Mouse (Mus musculus) cerebellum, adult 9-11 months (tissue): ENCODE measurements around the gene Pold1.
A peak's percentile ranks its signal among the peaks of the same experiment; 100 is the strongest.

Experiments used
- DNase-seq: peaks from one replicate; pipeline ENCODE4 v3.0.0; 2022

Gene Pold1

DNA sequence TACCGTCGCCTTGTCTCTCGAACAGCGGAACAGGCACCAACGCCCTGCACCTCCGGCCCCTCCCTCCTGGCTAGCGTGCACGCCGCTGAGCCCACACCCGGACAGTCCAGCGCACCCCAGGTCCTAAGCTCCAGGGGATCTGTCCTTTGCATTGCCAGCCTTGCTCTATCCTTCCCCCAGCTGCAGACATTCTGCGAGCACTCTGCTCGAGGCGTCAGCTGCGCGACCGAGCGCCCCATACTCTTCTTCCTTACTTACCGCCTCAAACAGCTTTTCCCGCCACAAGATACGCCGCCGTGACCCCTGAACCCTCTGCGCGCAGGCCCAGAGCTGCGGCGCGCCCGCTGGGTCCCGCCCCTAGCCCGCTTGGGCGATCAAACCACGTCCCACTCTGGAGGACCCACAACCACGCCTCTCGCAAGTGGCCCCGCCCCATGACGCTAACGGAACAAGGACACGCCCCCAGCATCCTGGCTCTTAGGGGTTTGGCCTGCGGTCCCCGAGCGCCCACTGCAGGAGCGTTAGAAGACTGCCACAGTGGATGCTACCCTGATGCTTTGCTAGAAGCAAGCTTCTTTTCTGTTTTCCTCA, at the start of gene Pold1:
Gene Pold1, minus strand, starts transcription at position 353 of the 591 bp plus-strand sequence.
- peak; percentile 99 for DNase-seq

DNA sequence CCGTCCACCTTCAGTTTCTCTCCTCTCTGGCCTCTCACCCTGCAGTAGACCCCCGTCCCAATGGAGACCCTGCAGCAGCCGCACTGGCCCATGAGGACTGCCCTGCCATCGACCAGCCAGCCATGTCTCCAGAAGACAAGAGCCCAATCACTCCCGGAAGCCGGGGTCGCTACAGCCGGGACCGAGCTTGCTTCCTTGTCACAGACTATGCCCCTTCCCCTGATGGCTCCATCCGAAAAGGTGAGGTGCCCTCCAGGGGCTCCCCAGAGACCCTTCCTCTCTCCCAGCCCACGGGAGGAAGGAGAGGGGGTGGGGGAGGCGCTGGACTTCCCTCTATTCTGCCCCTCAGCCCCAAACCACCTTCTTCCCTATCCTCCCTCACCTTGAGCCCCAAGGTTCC, 49.7 kb upstream of the Pold1 start:
- DNase-seq = peak; percentile 67

DNA sequence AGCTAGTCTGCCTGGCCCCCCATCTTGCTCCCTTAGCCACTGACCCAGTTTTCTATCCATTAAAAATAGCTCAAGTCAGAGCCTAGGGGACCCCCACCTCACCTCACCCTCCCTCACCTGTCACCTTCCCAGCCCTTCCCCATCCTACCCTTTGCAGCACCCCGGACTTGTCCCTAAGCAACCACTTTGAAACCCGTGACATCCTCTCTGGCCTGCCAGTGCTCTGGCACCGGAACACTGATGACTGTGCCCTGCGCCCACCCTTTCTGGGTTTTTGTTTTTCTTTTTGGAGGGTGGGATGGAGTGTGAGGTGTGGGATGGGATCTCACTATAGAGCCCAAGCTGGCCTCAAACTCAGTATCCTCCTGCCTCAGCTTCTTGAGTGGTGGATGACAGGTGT, 49.0 kb upstream of the Pold1 start:
- peak; percentile 54 for DNase-seq

DNA sequence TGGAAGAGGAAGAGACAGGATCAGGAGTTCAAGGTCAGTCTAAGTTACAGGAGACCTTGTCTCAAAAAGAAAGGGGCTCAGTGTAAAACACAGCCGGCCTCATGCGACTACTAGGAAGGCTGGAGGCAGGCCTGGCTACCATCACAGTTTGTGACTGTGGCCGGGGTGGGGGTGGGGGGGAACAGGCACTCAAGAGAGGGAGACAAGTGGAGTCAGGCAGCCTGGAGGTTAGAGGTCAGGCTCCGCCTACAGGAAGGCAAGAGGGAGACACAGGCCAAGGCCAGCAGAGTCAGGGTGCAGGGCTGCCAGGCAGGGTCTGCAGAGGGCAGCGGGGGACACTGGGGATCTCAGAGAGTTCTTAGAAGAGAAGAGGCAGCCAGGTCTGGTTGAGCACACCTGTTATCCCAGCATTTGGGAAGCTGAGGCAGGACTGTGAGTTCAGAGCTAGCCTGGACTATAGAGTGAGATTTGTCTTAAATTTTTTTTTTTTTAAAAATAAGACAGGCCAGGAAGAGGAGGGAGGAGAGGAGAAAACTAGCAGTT, 48.4 kb upstream of the Pold1 start:
- peak; percentile 64 for DNase-seq

DNA sequence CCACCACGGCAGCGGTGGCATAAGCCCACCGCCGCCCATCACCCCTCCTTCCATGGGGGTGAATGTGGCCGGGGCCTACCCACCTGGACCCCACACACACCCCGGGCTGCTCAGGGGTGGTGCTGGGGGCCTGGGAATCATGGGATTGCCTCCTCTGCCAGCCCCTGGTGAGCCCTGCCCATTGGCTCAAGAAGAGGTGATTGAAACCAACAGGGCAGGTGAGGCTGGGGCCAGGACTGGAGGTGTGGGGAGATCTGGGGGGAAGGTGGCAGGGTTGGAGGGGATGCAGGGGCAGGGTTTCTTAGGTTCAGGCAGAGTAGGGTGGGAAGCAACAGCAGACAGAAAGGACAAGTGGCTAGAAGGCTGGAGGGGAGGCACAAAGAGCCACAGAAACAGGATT, 47.4 kb upstream of the Pold1 start:
- DNase-seq = peak; percentile 64

DNA sequence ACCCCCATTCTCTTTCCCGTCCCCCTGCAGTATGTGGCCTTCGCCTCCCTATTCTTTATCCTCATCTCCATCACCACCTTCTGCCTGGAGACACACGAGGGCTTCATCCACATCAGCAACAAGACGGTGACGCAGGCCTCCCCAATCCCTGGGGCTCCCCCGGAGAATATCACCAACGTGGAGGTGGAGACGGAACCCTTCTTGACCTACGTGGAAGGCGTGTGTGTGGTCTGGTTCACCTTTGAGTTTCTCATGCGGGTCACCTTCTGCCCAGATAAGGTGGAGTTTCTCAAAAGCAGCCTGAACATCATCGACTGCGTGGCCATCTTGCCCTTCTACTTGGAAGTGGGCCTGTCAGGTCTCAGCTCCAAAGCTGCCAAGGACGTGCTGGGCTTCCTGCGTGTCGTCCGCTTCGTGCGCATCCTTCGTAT, 46.5 kb upstream of the Pold1 start:
- DNase-seq = peak; percentile 66

DNA sequence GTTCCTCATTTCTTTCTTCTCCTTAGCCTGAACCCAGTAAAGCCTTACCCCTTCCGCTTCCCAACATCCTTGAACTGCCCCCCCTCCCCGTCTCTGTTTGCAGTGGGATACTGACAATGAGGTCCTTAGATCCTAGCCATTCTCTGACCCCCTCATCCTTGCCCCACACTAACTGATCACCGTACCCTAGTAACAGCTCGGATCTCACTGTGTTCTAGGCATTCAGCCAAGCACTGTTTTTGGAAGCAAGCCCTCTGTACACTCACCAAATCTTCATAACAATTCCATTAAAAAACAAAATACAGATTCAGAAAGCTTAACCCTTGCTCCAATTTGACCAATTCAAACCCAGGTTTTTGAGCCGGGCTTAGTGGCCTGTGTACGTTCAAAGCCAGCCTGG, 45.6 kb upstream of the Pold1 start:
- DNase-seq = peak; percentile 90

DNA sequence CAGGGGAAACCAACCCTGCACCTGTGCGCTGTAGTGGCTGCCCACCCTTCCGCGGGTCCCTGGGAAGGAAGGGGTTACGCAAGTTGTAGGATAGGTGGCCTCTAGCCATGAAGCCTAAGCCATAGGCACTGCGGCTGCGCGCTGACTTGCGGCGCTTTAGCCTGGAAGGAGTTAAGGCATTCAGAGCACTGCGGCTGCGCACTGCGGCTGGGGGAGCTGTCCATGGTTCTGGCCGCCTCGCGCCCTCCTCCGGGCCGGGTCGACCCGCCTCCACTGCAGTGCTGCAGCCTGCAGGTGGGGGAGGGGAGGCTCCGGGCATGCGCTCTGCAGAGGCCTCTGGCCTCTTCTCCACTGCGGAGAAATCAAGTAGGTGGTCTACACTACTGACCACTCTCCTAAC, 45.1 kb upstream of the Pold1 start:
- DNase-seq = peak; percentile 98

DNA sequence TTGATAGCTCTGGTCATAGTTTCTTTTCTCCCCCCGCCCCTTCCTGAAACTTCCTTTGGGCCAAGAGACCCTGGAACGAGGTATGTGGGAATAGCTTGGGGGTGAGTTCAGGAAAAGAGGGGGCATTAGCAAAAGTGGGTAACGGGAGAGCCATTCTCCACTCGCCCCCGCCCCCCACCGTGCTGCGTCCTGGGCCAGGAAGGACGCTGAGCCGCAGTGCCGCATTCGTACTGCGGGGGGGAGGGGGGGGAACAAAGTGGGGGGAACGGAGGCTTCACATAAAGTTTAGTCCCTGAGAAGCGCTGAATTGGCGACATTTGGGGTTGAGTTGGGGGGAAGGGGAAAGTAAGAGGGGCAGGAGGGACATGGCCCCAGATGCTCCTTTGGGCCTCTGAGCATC, 44.4 kb upstream of the Pold1 start:
- peak; percentile 76 for DNase-seq

DNA sequence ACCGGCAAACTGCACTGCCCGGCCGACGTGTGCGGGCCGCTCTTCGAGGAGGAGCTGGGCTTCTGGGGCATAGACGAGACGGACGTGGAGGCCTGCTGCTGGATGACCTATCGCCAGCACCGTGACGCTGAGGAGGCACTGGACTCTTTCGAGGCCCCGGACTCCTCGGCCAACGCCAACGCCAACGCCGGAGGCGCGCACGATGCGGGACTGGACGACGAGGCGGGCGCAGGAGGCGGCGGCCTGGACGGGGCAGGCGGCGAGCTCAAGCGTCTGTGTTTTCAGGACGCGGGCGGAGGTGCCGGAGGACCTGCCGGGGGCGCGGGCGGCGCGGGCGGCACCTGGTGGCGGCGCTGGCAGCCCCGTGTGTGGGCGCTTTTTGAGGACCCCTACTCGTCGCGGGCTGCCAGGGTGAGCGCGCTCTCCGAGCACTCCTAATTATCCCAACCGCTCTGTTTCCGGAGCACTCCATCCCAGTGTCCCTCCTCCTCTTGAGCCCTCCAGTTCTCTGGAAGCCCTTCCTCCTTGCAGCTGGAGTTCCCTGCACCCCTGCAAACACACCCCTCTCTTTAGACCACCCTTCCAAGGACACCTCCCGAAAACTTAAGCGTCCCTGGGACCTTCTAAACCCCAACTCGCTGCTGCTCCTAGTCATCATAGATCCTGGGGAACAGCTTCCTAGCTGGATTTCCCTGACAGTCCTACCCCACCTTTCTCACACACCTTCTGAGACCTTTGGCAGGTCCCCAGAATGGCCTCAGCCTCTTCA, 42.9 kb upstream of the Pold1 start:
- DNase-seq = peak; percentile 81

DNA sequence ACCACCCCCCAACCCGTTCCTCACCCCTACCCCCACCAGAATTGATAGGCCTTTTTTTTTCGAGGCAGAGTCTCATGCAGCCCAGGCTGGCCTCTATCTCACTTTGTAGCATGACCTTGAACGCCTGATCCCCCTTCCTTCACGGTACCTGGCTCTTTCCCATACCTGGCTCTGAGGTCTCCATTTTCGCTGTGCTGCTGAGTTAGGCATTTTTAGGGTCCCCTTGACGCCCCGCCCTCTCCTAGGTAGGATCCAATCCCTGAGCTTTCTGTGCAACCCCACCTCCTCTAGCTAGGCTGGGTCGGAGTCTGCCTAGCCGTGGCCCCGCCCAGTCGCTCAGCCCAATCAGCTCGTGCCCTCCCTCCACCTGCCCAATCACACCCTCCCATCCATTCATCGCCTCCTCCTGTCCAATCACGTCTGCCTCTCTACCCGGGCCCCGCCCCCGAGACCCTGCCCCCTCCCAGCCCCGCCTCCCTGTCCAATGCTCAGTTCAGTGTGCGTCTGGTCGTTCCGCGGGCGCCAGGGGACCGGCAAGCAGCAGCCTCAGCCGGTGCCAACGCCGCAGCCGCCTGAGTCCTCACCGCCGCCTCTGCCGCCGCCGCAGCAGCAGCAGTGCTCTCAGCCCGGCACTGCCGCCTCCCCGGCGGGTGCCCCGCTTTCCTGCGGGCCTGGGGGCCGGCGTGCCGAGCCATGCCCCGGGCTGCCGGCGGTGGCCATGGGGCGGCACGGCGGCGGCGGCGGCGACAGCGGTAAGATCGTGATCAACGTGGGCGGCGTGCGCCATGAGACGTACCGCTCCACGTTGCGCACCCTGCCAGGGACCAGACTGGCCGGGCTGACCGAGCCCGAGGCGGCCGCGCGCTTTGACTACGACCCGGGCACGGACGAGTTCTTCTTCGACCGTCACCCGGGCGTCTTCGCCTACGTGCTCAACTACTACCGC, 42.0 kb upstream of the Pold1 start, which contains the start of gene Kcnc3:
Gene Kcnc3, plus strand, starts transcription at position 263 of the 946 bp plus-strand sequence.
- DNase-seq = peak; percentile 100

DNA sequence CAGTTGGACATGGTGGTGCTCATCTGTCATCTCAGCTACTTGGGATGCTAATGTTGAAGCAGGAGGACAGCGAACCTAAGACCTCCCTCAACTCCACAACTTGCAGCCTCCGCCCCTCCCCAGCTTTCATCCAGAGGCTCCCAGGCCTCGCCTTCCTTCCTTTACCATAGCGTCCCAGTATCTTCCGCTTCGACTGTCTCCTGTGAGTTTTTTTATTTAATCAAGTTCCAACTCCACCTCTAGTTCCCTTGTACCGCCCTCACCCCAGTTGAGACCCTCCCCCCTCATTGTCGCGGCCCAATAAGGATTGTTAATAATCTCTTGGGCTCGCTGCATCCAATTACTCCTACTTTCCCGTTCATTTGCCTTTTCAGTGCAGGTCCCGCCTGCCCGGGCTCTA, 41.3 kb upstream of the Pold1 start:
- peak; percentile 82 for DNase-seq

DNA sequence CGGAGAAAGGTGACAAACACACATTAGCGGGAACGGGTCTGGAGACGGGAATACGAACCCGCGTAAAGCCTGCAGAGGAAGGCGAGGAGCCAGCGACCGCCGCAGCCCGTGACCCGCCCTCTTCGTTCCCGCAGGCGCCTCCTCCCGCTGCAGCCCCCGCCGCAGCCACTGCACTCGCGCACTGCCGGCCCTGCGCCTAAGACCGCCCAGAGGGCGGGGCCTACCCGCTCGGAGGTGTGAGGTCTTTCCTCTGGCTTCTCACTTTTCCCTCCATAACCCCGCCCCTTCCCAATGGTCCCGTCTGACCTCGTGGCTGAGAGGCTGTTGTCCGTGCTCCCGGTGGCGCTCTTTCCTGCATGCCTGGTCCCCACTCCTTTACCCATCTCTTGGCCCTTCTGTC, 40.5 kb upstream of the Pold1 start:
- peak; percentile 99 for DNase-seq

DNA sequence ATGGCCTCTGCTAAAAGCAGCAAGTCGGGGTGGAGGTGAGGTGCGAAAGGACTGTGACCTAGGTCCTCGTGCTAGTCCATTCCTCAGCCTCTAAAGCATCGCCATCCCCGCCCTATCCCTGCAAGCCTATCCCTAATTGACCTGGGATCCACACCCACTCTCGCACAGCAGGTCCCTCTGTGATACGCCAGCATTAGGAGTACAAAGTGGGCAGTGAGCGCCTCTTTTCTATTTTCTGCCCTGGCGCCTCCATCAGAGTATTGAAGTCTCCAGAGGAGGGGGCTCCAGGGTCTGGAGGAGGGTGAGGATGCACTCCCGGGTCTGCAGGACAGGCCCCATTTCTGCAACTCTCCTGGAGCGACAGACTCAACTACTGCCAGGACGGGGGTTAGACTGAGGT, 39.7 kb upstream of the Pold1 start:
- DNase-seq = peak; percentile 79

DNA sequence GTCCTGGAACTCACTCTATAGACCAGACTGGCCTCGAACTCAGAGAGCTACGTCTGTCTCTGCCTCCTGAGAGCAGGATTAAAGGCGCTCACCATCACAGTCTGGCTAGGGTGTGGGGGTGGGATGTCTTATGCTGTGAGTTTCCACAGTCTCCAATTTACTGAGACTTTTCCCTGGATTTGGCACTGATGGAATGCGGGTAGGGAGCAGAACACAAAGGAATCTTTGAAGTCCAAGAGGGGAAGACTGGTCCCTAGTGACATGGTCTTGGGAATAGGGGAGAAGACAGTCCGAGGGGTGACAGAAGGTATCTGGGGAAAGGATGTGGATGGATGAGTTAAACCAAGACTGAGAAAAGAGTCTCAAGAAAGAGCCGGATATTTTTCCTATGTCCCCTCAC, 39.0 kb upstream of the Pold1 start:
- DNase-seq = peak; percentile 60

DNA sequence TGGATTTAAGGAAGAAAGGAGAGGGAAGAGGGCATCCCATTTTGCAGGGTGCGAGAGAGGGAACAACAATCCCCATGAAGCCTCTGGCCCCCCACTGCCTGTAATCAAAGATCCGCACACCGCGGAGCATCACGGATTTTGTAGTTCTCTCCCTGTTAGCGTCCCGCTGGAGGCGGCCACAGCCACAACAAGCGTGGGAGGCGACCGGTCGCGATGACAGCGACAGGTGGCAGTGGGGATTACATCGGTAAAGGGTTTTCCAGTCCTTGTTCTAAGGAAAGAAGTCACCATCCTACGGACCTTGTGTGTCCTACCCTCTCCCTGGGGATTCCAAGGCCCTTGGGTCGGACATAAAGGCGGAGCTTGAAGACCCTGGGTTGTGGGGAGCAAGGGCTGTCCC, 38.3 kb upstream of the Pold1 start:
- peak; percentile 92 for DNase-seq

DNA sequence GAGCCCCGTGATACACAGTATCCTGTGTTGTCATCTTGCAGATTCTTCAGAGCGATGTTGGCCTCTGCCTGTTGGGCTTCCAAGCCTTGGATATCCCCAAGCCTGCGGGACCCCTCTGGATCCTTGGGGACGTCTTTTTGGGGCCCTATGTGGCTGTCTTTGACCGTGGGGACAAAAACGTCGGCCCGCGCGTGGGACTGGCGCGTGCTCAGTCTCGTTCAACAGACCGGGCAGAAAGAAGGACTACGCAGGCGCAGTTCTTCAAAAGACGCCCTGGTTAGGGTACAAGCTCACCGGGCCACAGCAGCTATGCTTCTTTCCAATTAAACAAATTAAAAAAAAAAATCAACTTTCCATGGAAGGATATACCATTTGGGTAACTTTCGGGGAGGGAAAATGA, 37.9 kb upstream of the Pold1 start:
- DNase-seq = peak; percentile 89

DNA sequence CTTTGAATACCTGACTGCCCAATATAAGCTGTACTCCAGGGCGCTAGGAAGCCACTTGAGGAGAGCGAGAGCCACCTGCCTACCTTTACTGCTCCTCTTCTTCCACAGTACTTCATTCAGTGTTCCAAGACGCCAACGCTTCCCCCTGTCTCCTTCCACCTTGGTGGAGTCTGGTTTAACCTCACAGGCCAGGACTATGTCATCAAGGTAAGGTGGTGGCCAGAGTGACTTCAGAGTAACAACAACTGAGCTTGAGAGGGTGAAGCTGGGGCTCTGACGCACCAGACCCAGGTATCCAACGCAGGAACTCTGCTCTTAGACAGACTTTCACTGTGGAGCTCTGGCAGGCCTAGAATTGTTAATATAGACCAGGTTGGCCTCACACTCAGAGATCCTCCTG, 37.0 kb upstream of the Pold1 start:
- peak; percentile 51 for DNase-seq

DNA sequence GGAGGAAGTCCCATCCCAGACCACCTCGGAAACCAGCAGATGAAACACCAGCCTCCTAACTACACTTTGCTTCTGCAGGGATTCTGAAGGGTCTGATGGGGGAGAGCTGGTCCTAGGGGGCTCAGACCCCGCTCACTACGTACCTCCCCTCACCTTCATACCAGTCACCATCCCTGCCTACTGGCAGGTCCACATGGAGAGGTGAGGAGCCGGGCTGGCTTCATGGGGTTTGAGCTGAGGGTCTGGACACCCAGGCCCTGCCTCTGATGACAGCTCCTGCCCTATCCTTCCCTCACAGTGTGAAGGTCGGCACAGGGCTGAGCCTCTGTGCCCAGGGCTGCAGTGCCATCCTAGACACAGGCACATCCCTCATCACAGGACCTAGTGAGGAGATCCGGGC, 36.3 kb upstream of the Pold1 start:
- peak; percentile 53 for DNase-seq

DNA sequence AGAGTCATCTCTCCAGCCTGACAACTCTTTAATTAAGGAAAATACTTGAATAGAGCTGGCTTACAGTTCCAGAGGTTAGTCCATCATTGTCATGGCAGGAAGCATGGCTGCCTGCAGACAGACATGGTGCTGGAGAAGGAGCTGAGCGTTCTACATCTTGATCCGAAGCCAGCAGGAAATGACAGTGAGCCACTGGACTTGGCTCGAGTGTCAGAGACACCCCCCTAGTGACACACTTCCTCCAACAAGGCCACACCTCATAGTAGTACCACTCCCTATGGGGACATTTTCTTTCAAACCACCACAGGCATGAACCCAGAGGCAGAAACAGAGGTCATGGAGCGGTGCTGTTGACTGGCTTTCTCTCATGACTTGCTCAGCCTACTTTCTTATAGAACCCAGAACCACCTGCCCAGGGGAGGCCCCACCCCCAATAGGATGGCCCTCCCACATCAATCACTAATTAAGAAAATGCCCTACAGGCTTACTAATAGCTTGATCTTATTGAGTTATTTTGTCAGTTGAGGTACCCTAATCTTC, 35.7 kb upstream of the Pold1 start:
- DNase-seq = peak; percentile 53

DNA sequence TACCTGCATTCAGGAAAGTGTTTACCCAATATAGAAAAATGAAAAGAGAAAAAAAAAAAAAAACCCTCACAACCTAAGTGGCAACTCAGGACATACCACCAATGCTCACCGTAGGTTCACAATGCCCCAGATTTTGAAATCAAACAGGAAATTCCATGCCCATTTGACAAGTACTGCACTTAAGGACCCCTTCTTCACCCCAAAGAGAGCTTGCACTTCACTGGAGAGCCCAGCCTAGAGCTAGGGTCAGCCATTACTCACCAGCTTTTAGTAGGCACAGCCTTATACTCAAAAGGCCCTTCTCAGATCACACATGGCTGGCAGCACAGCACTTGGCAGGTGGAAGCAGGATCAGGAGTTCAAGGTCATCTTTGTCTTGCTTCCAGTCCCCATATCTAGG, 34.5 kb upstream of the Pold1 start:
- DNase-seq = no peak

DNA sequence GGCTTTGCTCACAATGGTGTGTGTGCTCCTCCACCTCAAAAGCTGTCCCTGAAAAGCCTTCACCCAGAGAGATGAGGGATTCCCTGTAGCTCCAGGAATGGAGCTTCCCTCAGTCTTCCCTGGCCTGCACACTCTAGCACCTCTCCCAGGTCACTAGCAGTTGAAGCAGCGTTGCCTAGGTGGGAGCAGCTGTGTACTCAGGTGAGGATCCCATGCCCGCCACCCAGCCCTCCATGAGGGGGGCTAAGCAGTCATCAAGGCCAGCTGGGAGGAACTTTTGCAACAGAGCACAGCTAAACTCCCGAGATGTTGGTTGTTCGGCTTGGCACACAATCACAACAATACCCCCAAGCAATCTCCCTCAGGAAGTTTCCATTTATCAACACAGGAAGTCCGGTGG, 34.1 kb upstream of the Pold1 start:
- DNase-seq = no peak

DNA sequence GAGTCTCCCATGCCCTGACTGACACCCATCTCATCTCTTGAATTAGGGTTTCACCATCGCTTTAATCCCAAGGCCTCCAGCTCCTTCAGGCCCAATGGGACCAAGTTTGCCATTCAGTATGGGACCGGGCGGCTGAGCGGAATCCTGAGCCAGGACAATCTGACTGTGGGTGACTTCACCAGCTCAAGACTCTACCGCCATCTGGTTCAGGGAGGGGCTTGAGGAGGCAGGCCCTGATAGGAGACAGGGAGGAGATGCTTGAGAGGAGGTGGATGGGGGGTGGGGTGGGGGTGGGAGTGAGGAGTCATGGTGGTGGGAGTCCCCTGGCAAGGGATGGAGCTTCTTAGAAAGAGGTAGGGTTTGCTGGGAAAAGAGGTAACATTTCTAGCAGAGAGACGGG, 33.0 kb upstream of the Pold1 start:
- DNase-seq = no peak
